Mouse (Mus musculus) myocyte (in vitro differentiated cells): ENCODE results near the gene Sdf2. TPM values are rescaled to one million over a fixed set of nuclear protein-coding genes. Genes with fewer than 3 reads are reported as not detected.

Experiments
- H3K27me3 ChIP-seq: one replicate; pipeline ENCODE4 v1.6.1; 2011; ENCODE audit not compliant: control insufficient read depth, insufficient read depth, insufficient read length
- H3K36me3 ChIP-seq: one replicate; pipeline ENCODE4 v1.6.1; 2011; ENCODE audit not compliant: control insufficient read depth, insufficient read depth
- H3K4me2 ChIP-seq: one replicate; pipeline ENCODE4 v1.6.1; 2011; ENCODE audit warnings: low read depth, control low read depth
- H3K4me3 ChIP-seq: one replicate; pipeline ENCODE4 v1.5.1; 2011; ENCODE audit warnings: mild to moderate bottlenecking, control low read depth, moderate library complexity
- H3K79me2 ChIP-seq: one replicate; pipeline ENCODE4 v1.6.1; 2011; ENCODE audit not compliant: control insufficient read depth, insufficient read depth
- H3ac ChIP-seq: one replicate; pipeline ENCODE4 v1.6.1; 2011; ENCODE audit not compliant: control insufficient read depth, insufficient read length
- CEBPB ChIP-seq: IDR thresholded peaks from 2 replicates; pipeline ENCODE4 v1.6.1; 2011; ENCODE audit warnings: mild to moderate bottlenecking, moderate library complexity; ENCODE audit not compliant: poor library complexity, insufficient read depth, severe bottlenecking
- E2F4 ChIP-seq: IDR thresholded peaks from one replicate; pipeline ENCODE4 v1.6.1; 2011; ENCODE audit warnings: mild to moderate bottlenecking, control low read depth, moderate library complexity; ENCODE audit not compliant: insufficient read depth
- MAX ChIP-seq: IDR thresholded peaks from one replicate; pipeline ENCODE4 v1.6.1; 2011; ENCODE audit warnings: low read depth, mild to moderate bottlenecking, control low read depth
- MYOD1 ChIP-seq, 3 experiments: IDR thresholded peaks; one replicate each; pipeline ENCODE4 v1.6.1; 2011; ENCODE audit warnings: control low read depth in 2 of 3, low read depth in 2 of 3, mild to moderate bottlenecking in 2 of 3, moderate library complexity in 1 of 3; ENCODE audit not compliant: insufficient read length in 2 of 3, control insufficient read depth in 1 of 3
- MYOG ChIP-seq, 3 experiments: IDR thresholded peaks; one replicate each; pipeline ENCODE4 v1.6.1; 2011; ENCODE audit warnings: control low read depth in 2 of 3, low read depth in 2 of 3, mild to moderate bottlenecking in 2 of 3; ENCODE audit not compliant: insufficient read length in 2 of 3, control insufficient read depth in 1 of 3, insufficient read depth in 1 of 3
- POLR2A ChIP-seq: IDR thresholded peaks from one replicate; pipeline ENCODE4 v1.6.1; 2011; ENCODE audit warnings: low read depth, mild to moderate bottlenecking, control low read depth, moderate library complexity; ENCODE audit not compliant: insufficient read length
- POLR2AphosphoS2 ChIP-seq: IDR thresholded peaks from one replicate; pipeline ENCODE4 v1.6.1; 2011; ENCODE audit warnings: low read depth, control low read depth; ENCODE audit not compliant: insufficient read length
- REST ChIP-seq: IDR thresholded peaks from one replicate; pipeline ENCODE4 v1.6.1; 2011; ENCODE audit warnings: mild to moderate bottlenecking, control low read depth, moderate library complexity; ENCODE audit not compliant: insufficient read depth, insufficient read length
- SRF ChIP-seq: IDR thresholded peaks from one replicate; pipeline ENCODE4 v1.6.1; 2011; ENCODE audit warnings: low read depth; ENCODE audit not compliant: control insufficient read depth, insufficient read length
- TCF12 ChIP-seq: IDR thresholded peaks from one replicate; pipeline ENCODE4 v1.6.1; 2011; ENCODE audit warnings: mild to moderate bottlenecking, control low read depth; ENCODE audit not compliant: poor library complexity, insufficient read depth, severe bottlenecking
- TCF3 ChIP-seq: IDR thresholded peaks from one replicate; pipeline ENCODE4 v1.6.1; 2011; ENCODE audit warnings: low read depth, control low read depth; ENCODE audit not compliant: insufficient read length
- USF1 ChIP-seq: IDR thresholded peaks from one replicate; pipeline ENCODE4 v1.6.1; 2011; ENCODE audit warnings: low read depth, mild to moderate bottlenecking, control low read depth, moderate library complexity
- polyA plus RNA-seq: library from polyadenylated mRNA; unstranded; fragments of >200 nt; fragmentation: generic; extraction: Trizol; gene quantifications from one replicate; pipeline ENCODE4 v1.2.1, GENCODE M21; 2012; ENCODE audit warnings: missing spikeins

Gene Sdf2
- polyA plus RNA-seq, 1 experiment: 98.6 TPM

DNA sequence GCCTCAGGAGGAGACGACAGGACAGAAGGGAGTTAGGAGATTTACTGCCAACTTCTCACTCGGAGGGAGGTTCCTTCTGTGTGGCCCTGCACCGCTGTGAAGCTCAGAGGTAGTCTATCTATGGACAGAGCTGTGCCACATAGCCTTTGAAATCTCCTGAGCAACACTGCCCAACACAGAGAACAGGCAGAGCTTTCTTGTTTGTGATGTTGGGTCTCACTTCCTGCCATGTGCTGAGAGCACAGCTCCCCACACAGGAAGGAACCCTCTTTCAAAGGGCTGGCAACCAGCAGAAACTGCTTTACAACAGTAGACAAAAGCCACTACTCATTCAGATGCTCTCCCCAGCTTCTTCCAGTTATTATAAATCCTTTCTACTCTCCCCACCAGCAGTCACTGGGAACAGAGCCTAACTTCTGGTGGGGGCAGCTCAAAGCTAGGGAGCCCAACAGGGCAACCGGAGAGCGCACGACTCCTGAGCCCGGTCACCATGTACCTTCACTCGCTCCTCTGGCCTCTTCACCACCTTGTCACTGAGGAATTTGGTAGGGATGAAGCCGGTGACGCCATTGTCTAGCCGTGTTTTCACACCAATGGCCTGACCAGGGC, 29.7 kb upstream of the Sdf2 start:
- no peak overlapping the region for H3K4me3 ChIP-seq
- no peak overlapping the region for H3ac ChIP-seq
- no peaks in the 10 kb centered on the region for H3K79me2 ChIP-seq
- H3K27me3 ChIP-seq: no peaks in the 10 kb centered on the region
- TF ChIP-seq POLR2AphosphoS2 (no peak), TCF3 (no peak), MYOD1 (IDR thresholded peaks at IDR 0.05; ENCODE audit: control insufficient read depth in 1 of 3, insufficient read length in 2 of 3, low read depth in 2 of 3) (no peak), REST (no peak), E2F4 (no peak), MAX (no peak), USF1 (no peak), CEBPB (no peak), SRF (no peak), POLR2A (no peak), TCF12 (no peak), MYOG (IDR thresholded peaks at IDR 0.05; ENCODE audit: control insufficient read depth in 1 of 3, insufficient read depth in 1 of 3, insufficient read length in 2 of 3, low read depth in 2 of 3) (no peak)
- H3K4me2 ChIP-seq: no peak overlapping the region
- H3K36me3 ChIP-seq: peaks cover 94% of the 10 kb centered on the region

DNA sequence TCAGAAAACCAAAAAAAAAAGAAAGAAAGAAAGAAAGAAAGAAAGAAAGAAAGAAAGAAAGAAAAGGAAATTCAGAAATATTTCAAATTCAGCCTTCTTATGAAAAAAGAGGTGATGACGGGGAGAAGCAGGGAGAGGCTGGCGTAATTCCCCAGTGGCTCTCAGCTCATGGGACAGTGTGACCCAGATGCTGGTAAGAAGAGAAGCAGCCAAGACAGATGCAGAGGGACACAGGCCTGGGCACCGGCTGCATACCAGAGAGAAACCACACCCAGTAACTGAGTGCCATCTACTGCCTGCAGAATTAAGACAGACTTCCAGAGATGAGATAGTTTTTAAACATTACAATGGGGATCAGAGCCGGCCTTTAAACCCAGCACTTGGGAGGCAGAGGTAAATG, 22.0 kb upstream of the Sdf2 start:
- H3K4me3 ChIP-seq: no peak overlapping the region

GRCm38 (mm10) chr11:78231518-78231917, 14.0 kb upstream of the Sdf2 start:
- Histone ChIP-seq H3K36me3 (peaks cover 63% of the 10 kb centered on the region), H3K27me3 (no peaks in the 10 kb centered on the region)
- TF ChIP-seq TCF3 (no peak), TCF12 (no peak), E2F4 (no peak), MYOG (IDR thresholded peaks at IDR 0.05; ENCODE audit: control insufficient read depth in 1 of 3, insufficient read depth in 1 of 3, insufficient read length in 2 of 3, low read depth in 2 of 3) (no peak), SRF (no peak), USF1 (no peak), REST (no peak), CEBPB (no peak), POLR2AphosphoS2 (no peak), POLR2A (no peak), MAX (no peak), MYOD1 (IDR thresholded peaks at IDR 0.05; ENCODE audit: control insufficient read depth in 1 of 3, insufficient read length in 2 of 3, low read depth in 2 of 3) (no peak)

More for the DNA sequence above, 22.0 kb upstream of the Sdf2 start:
- no peak for TF ChIP-seq TCF12
- TF ChIP-seq SRF: no peak
- no peak for TF ChIP-seq CEBPB
- no peak for TF ChIP-seq POLR2A
- TF ChIP-seq REST: no peak
- TF ChIP-seq MYOD1 (IDR thresholded peaks at IDR 0.05; ENCODE audit: control insufficient read depth in 1 of 3, insufficient read length in 2 of 3, low read depth in 2 of 3): no peak
- TF ChIP-seq POLR2AphosphoS2: no peak
- TF ChIP-seq E2F4: no peak
- TF ChIP-seq MAX: no peak
- no peak for TF ChIP-seq USF1
- no peak for TF ChIP-seq MYOG (IDR thresholded peaks at IDR 0.05; ENCODE audit: control insufficient read depth in 1 of 3, insufficient read depth in 1 of 3, insufficient read length in 2 of 3, low read depth in 2 of 3)
- TF ChIP-seq TCF3: no peak
- no peak overlapping the region for H3K4me2 ChIP-seq
- H3K36me3 ChIP-seq: peaks cover 93% of the 10 kb centered on the region
- H3K79me2 ChIP-seq: no peaks in the 10 kb centered on the region
- H3K27me3 ChIP-seq: no peaks in the 10 kb centered on the region
- H3ac ChIP-seq: no peak overlapping the region

DNA sequence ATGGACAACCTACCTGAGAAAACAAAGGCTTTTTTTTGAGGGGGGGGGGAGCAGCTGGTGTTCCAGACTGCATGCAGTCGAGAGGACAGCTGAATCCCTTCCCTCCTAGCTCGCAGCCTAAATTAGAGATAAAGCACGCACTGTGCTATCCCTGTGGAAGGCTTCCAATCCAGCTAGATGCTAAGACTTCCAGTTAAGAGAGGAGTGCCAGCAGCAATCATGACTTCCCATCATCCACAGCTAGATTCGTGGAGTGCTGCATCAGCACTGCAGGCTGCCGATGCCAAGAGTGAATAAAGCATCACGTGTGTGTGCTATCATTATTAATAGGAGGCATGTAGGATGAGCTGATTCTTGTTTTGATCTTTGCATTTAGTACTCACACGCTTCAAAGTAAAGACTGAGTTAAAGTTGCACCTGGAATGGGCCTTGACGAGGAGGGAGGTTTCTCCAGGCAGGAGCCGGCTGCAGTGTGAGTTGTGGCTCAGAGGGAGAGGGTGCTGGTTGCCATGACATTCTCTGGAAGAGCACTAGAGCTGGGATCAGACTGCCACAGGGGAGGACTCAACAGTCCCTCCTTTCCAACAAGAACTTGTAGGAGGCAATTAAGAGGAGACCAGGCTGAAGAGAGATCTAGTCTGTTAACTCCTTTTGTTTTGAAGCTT, 5.2 kb upstream of the Sdf2 start:
- H3K79me2 ChIP-seq: peaks cover 88% of the 10 kb centered on the region
- TF ChIP-seq MYOD1 (IDR thresholded peaks at IDR 0.05; ENCODE audit: control insufficient read depth in 1 of 3, insufficient read length in 2 of 3, low read depth in 2 of 3) (peak; percentile 31 to 75 (median 43)), TCF3 (peak; percentile 21), MYOG (IDR thresholded peaks at IDR 0.05; ENCODE audit: control insufficient read depth in 1 of 3, insufficient read depth in 1 of 3, insufficient read length in 2 of 3, low read depth in 2 of 3) (peak in 2 of 3 experiments; percentile 67 to 76), TCF12 (peak; percentile 8), POLR2A (no peak), REST (no peak)
- H3K27me3 ChIP-seq: no peaks in the 10 kb centered on the region

More at GRCm38 (mm10) chr11:78231518-78231917, 14.0 kb upstream of the Sdf2 start:
- Histone ChIP-seq H3K79me2 (peaks cover 33% of the 10 kb centered on the region), H3K4me3 (no peak overlapping the region), H3ac (no peak overlapping the region), H3K4me2 (no peak overlapping the region)

More for the DNA sequence above, 5.2 kb upstream of the Sdf2 start:
- no peak overlapping the region for H3K4me3 ChIP-seq
- H3ac ChIP-seq: no peak overlapping the region
- no peaks in the 10 kb centered on the region for H3K36me3 ChIP-seq
- H3K4me2 ChIP-seq: peak overlapping the region; percentile 31
